Mouse (Mus musculus): ENCODE results near the gene Soat1. TPM values are rescaled to one million over a fixed set of nuclear protein-coding genes. Genes with fewer than 3 reads are reported as not detected.
A peak's percentile ranks its signal among the peaks of the same experiment; 100 is the strongest.

Soat1 gene
- polyA plus RNA-seq, 1 experiment, result 21.8 TPM

DNA sequence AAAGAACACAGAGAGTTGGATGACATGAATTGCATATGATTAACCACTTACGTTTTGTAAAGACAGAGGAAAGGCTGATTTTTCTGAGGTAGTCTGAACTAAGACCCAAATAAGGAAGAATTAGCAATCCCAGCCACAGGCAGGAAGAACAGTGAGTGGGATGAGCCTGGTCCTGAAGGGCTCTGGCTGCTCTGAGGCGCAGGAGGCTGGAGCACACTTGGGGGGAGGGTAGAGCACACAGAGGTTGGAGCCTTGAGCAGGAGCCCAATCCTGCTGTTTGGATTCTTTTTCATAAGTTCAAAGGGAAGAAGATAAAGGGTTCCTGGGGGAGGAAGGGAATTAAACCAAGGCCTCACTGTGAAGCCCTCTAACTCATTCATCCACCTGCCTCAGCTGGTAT lies 1.9 kb upstream of the Soat1 start:
- no peaks in the 10 kb centered on the region for H3K27me3 ChIP-seq (replicated peaks; ENCODE audit: control insufficient read depth, insufficient read depth, low read length)
- H3K4me3 ChIP-seq (ENCODE audit: insufficient read depth, low read depth, low read length), result no peak overlapping the region
- H3K27ac ChIP-seq (ENCODE audit: insufficient read depth, low read depth, low read length), result no peak overlapping the region
- no peaks in the 10 kb centered on the region for H3K36me3 ChIP-seq (ENCODE audit: control insufficient read depth, insufficient read depth, low read length)
- 79% methylated on average over 2 of the region's 2 CpGs for WGBS
- DNase-seq, result no peak
- H3K4me1 ChIP-seq (ENCODE audit: control insufficient read depth, insufficient read depth, low read length), result no peaks in the 10 kb centered on the region
- TF ChIP-seq CTCF (conservative IDR thresholded peaks at IDR 0.05; ENCODE audit: insufficient read depth, insufficient read length, low read depth, low read length) (no peak), POLR2A (IDR thresholded peaks at IDR 0.05; ENCODE audit: low read depth, low read length) (no peak)

DNA sequence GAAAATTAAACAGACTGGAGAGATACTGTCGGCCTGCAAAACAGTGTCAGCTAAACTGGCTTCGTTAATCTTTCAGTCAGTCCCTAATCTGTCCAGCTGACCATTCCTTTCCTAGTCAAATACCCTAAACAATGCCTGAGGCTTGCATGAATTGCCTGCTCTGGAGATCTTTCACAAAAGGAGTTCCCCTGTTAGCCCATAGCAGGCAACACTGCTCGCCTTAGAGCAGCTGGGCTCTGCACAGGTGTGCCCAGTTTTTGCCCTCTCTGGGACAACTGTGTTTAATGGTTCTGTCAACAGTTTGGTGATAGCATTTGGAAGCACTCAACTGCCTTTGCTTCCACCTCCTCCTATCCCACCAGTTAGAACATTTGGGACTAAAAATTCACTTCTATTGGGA lies 723 bp upstream of the Soat1 start:
- H3K27ac ChIP-seq (ENCODE audit: insufficient read depth, low read depth, low read length), result no peak overlapping the region
- 84% methylated on average over 3 of the region's 3 CpGs for WGBS

DNA sequence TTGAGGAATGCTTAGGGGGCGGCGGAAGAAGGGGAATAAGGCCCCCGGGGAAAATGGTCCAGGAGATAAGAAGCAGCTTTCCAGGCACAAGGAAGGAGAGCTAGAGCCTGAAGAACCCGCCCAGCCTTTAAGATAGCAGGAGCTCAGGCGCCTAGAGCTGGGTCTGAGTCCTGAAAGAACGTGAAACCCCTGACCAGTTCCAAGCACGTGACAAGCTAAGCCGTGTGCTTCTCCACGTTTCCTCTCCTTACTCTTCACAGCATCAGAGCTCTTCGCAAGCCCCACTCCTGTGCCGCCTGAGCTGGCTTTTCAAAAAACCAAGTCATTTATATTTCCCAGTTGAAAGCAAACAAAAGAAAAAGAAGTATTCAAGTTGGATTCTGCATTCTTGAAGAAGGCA lies 1.1 kb downstream of the Soat1 start:
- WGBS, result 24% methylated on average over 11 of the region's 11 CpGs
- peak; percentile 31 for DNase-seq
- Histone ChIP-seq H3K27ac (ENCODE audit: insufficient read depth, low read depth, low read length) (no peak overlapping the region), H3K27me3 (replicated peaks; ENCODE audit: control insufficient read depth, insufficient read depth, low read length) (no peaks in the 10 kb centered on the region), H3K4me3 (ENCODE audit: insufficient read depth, low read depth, low read length) (peak overlapping the region; percentile 14; the same call in 1 of the 2 replicates), H3K36me3 (ENCODE audit: control insufficient read depth, insufficient read depth, low read length) (no peaks in the 10 kb centered on the region), H3K4me1 (ENCODE audit: control insufficient read depth, insufficient read depth, low read length) (0 out of 2 replicates have a peak, but pooled peaks cover 3% of the 10 kb centered on the region)
- TF ChIP-seq CTCF (conservative IDR thresholded peaks at IDR 0.05; ENCODE audit: insufficient read depth, insufficient read length, low read depth, low read length) (no peak), POLR2A (IDR thresholded peaks at IDR 0.05; ENCODE audit: low read depth, low read length) (no peak)

More for the DNA sequence above, 723 bp upstream of the Soat1 start:
- Histone ChIP-seq H3K27me3 (replicated peaks; ENCODE audit: control insufficient read depth, insufficient read depth, low read length) (no peaks in the 10 kb centered on the region), H3K4me3 (ENCODE audit: insufficient read depth, low read depth, low read length) (no peak overlapping the region), H3K36me3 (ENCODE audit: control insufficient read depth, insufficient read depth, low read length) (no peaks in the 10 kb centered on the region), H3K4me1 (ENCODE audit: control insufficient read depth, insufficient read depth, low read length) (0 out of 2 replicates have a peak, but pooled peaks cover 3% of the 10 kb centered on the region)
- TF ChIP-seq CTCF (conservative IDR thresholded peaks at IDR 0.05; ENCODE audit: insufficient read depth, insufficient read length, low read depth, low read length), result no peak
- no peak for DNase-seq

DNA sequence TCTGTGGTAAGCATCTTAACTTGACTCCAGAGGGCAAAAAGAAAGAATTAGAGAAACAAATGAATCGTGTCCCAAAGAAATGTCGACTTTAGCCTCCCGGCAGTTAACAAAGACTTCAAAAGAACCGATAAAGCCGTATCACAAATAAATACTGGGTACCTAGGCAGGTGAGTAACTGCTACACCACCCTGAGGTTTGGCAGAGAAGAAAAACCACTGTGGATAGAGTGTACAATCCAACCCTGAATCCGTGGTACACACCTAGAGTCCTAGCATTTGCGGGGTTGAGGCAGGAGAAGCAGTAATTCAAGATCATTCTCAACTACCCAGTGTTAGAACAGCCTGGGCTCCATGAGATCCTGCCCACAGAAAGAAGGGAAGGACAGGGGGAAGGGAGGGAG lies 2.2 kb downstream of the Soat1 start:
- no peak for TF ChIP-seq POLR2A (IDR thresholded peaks at IDR 0.05; ENCODE audit: low read depth, low read length)
- TF ChIP-seq CTCF (conservative IDR thresholded peaks at IDR 0.05; ENCODE audit: insufficient read depth, insufficient read length, low read depth, low read length), result no peak
- Histone ChIP-seq H3K4me3 (ENCODE audit: insufficient read depth, low read depth, low read length) (no peak overlapping the region), H3K4me1 (ENCODE audit: control insufficient read depth, insufficient read depth, low read length) (0 out of 2 replicates have a peak, but pooled peaks cover 3% of the 10 kb centered on the region), H3K36me3 (ENCODE audit: control insufficient read depth, insufficient read depth, low read length) (no peaks in the 10 kb centered on the region), H3K27ac (ENCODE audit: insufficient read depth, low read depth, low read length) (no peak overlapping the region), H3K27me3 (replicated peaks; ENCODE audit: control insufficient read depth, insufficient read depth, low read length) (no peaks in the 10 kb centered on the region)
- 85% methylated on average over 7 of the region's 7 CpGs for WGBS
- DNase-seq, result no peak

DNA sequence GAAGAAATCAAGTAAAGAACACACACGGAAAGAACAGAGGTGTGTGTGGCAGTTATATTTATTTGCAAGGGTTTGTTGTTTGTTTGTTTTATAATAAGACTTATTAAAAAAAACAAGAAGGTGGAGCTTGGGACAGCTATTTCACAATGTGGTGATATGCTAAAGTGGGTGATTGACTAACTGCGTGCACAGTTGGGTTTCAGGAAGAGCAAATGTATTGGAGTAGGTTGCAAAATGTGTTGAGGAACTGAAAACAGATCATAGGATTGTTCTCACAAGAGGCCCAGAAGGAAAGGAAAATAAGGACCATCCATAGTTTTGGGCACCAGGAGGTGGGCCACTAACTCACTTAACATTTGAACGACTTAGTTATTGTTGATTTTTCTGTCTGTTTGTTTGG lies 3.1 kb downstream of the Soat1 start:
- no peak for TF ChIP-seq POLR2A (IDR thresholded peaks at IDR 0.05; ENCODE audit: low read depth, low read length)
- no peak for TF ChIP-seq CTCF (conservative IDR thresholded peaks at IDR 0.05; ENCODE audit: insufficient read depth, insufficient read length, low read depth, low read length)
- no peak for DNase-seq
- 0 out of 2 replicates have a peak, but pooled peaks cover 3% of the 10 kb centered on the region for H3K4me1 ChIP-seq (ENCODE audit: control insufficient read depth, insufficient read depth, low read length)
- no peak overlapping the region for H3K4me3 ChIP-seq (ENCODE audit: insufficient read depth, low read depth, low read length)
- no peaks in the 10 kb centered on the region for H3K27me3 ChIP-seq (replicated peaks; ENCODE audit: control insufficient read depth, insufficient read depth, low read length)
- H3K36me3 ChIP-seq (ENCODE audit: control insufficient read depth, insufficient read depth, low read length), result no peaks in the 10 kb centered on the region
- H3K27ac ChIP-seq (ENCODE audit: insufficient read depth, low read depth, low read length), result no peak overlapping the region
- WGBS, result 78% methylated on average over 3 of the region's 3 CpGs

DNA sequence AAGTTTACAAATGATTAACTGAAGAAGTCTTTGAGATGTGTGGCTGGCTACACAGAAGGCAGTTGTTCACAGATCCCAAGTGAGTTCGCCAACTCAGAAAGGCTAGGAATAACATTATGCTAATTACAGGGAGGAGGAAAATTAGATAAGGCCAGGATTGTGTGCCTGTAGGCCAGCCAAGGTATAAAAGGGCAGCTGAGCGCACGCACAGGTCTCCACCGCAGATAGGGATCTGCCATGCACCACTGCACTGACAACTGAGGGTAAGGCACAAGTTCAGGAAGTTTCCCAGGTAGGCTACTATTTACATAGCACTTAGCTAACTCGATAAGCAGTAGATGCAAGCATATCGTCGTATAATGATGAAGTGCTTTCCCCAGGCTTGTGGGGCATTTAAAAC lies 3.6 kb downstream of the Soat1 start:
- WGBS, result 36% methylated on average over 7 of the region's 7 CpGs
- Histone ChIP-seq H3K27ac (ENCODE audit: insufficient read depth, low read depth, low read length) (no peak overlapping the region), H3K36me3 (ENCODE audit: control insufficient read depth, insufficient read depth, low read length) (no peaks in the 10 kb centered on the region), H3K4me1 (ENCODE audit: control insufficient read depth, insufficient read depth, low read length) (0 out of 2 replicates have a peak, but pooled peaks cover 3% of the 10 kb centered on the region), H3K4me3 (ENCODE audit: insufficient read depth, low read depth, low read length) (no peak overlapping the region), H3K27me3 (replicated peaks; ENCODE audit: control insufficient read depth, insufficient read depth, low read length) (no peaks in the 10 kb centered on the region)
- peak; percentile 24 for DNase-seq
- TF ChIP-seq POLR2A (IDR thresholded peaks at IDR 0.05; ENCODE audit: low read depth, low read length) (no peak), CTCF (conservative IDR thresholded peaks at IDR 0.05; ENCODE audit: insufficient read depth, insufficient read length, low read depth, low read length) (no peak)

DNA sequence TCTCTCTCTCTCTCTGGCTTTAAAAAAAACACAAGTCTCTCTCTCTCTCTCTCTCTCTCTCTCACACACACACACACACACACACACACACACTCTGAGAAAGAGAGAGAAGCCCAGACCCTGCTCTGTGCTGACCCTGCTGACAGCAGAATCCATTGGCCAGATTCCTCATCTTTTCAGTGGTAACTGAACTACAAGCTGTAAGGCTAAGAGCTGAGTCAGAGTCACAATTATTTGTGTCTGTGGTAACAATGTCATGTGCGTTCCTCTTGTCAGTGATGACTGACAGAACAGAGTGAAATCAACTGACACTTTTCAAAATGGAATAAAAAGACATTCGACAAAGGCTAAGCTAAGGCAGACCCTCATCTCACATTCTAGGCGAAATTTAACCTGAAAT lies 5.6 kb downstream of the Soat1 start:
- no peaks in the 10 kb centered on the region for H3K27me3 ChIP-seq (replicated peaks; ENCODE audit: control insufficient read depth, insufficient read depth, low read length)
- H3K4me1 ChIP-seq (ENCODE audit: control insufficient read depth, insufficient read depth, low read length), result 0 out of 2 replicates have a peak, but pooled peaks cover 3% of the 10 kb centered on the region
- no peak for TF ChIP-seq POLR2A (IDR thresholded peaks at IDR 0.05; ENCODE audit: low read depth, low read length)
- TF ChIP-seq CTCF (conservative IDR thresholded peaks at IDR 0.05; ENCODE audit: insufficient read depth, insufficient read length, low read depth, low read length), result no peak
- 88% methylated on average over 3 of the region's 3 CpGs for WGBS
- H3K4me3 ChIP-seq (ENCODE audit: insufficient read depth, low read depth, low read length), result no peak overlapping the region
- no peak for DNase-seq
- no peaks in the 10 kb centered on the region for H3K36me3 ChIP-seq (ENCODE audit: control insufficient read depth, insufficient read depth, low read length)
- H3K27ac ChIP-seq (ENCODE audit: insufficient read depth, low read depth, low read length), result no peak overlapping the region
